Mouse (Mus musculus) monocyte, adult 2 months (primary cell): ENCODE measurements around the gene Slc13a4.
A peak's percentile ranks its signal among the peaks of the same experiment; 100 is the strongest.

Experiments
- DNase-seq, 2 experiments: peaks; one replicate each; pipeline ENCODE4 v3.0.0; 2022; ENCODE audit warnings: low spot score in 2 of 2, low read depth in 1 of 2

The Slc13a4 gene

GRCm38 (mm10) chr6:35258922-35259321, 49.0 kb downstream of the Slc13a4 start:
- DNase-seq = no peak

- DNase-seq = no peak
Measured at GRCm38 (mm10) chr6:35257626-35258190, 50.2 kb downstream of the Slc13a4 start.

GRCm38 (mm10) chr6:35256691-35257090, 51.2 kb downstream of the Slc13a4 start:
- DNase-seq = no peak

- DNase-seq = no peak
Measured at GRCm38 (mm10) chr6:35255017-35255416, 52.9 kb downstream of the Slc13a4 start.

GRCm38 (mm10) chr6:35254136-35254904, 53.6 kb downstream of the Slc13a4 start:
- DNase-seq = no peak

- DNase-seq = no peak
Measured at GRCm38 (mm10) chr6:35253474-35253873, 54.5 kb downstream of the Slc13a4 start.

- DNase-seq = peak; percentile 61 to 78
Measured at GRCm38 (mm10) chr6:35252477-35253346, 55.2 kb downstream of the Slc13a4 start.

GRCm38 (mm10) chr6:35251807-35252476, 56.0 kb downstream of the Slc13a4 start:
- DNase-seq = no peak

- DNase-seq = no peak
Measured at GRCm38 (mm10) chr6:35245086-35245485, 62.8 kb downstream of the Slc13a4 start.

- no peak for DNase-seq
Measured at GRCm38 (mm10) chr6:35243989-35244388, 63.9 kb downstream of the Slc13a4 start.

GRCm38 (mm10) chr6:35243252-35243651, 64.7 kb downstream of the Slc13a4 start:
- no peak for DNase-seq

- no peak for DNase-seq
Measured at GRCm38 (mm10) chr6:35236108-35236785, 71.7 kb downstream of the Slc13a4 start.

GRCm38 (mm10) chr6:35229415-35229814, 78.5 kb downstream of the Slc13a4 start:
- no peak for DNase-seq

- DNase-seq = no peak
Measured at GRCm38 (mm10) chr6:35225696-35226095, 82.2 kb downstream of the Slc13a4 start.
